Mouse (Mus musculus): ENCODE data around the gene Copz1. TPM values are rescaled to one million over a fixed set of nuclear protein-coding genes. Genes with fewer than 3 reads are reported as not detected.
"Not testable (repeated sequence)": the region's sequence is repeated elsewhere in the genome, so short reads cannot be mapped to it uniquely, and the experiment has no call there.

Copz1 gene
- polyA plus RNA-seq, 1 experiment from 2014 or later = 289 TPM

GRCm38 (mm10) chr15:103248401-103249313 is 23.9 kb upstream of the Copz1 start:
- H3K27ac ChIP-seq (ENCODE audit: low read length) = no peak overlapping the region
- H3K36me3 ChIP-seq (ENCODE audit: control insufficient read depth, insufficient read depth, low read length) = peaks cover 49% of the 10 kb centered on the region
- H3K9ac ChIP-seq (replicated peaks; ENCODE audit: low read depth, low read length) = no peak overlapping the region
- no peaks in the 10 kb centered on the region for H3K4me1 ChIP-seq (ENCODE audit: control insufficient read depth, insufficient read depth, low read length)
- ATAC-seq (ENCODE audit: insufficient number of reproducible peaks, insufficient read depth, low FRiP score, low read depth) = 0 out of 2 replicates have a peak, but pooled peaks have one; percentile 11
- 79% methylated on average over 28 of the region's 28 CpGs for WGBS
- no peak overlapping the region for H3K4me3 ChIP-seq (ENCODE audit: low read depth, low read length)
- H3K4me2 ChIP-seq (replicated peaks; ENCODE audit: low read depth, low read length) = no peak overlapping the region
- no peaks in the 10 kb centered on the region for H3K9me3 ChIP-seq (ENCODE audit: control insufficient read depth, low read depth, low read length)
- H3K27me3 ChIP-seq (ENCODE audit: control insufficient read depth, insufficient read depth, low read length) = no peaks in the 10 kb centered on the region

DNA sequence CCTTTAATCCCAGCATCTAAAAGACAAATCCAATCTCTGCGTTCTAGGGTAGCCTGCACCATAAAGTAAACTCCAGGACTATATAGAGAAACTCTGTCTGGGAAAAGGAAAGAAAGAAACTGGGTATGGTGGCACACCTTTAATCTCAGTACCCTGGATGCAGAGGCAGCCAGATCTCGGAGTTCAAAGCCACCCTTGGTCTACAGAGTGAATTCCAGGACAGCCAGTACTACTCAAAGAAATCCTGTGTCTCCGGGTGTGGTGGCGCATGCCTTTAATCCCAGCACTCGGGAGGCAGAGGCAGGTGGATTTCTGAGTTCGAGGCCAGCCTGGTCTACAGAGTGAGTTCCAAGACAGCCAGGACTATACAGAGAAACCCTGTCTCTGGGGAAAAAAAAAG is 23.0 kb upstream of the Copz1 start:
- H3K4me1 ChIP-seq (ENCODE audit: control insufficient read depth, insufficient read depth, low read length); H3K27ac ChIP-seq (ENCODE audit: low read length); H3K27me3 ChIP-seq (ENCODE audit: control insufficient read depth, insufficient read depth, low read length); H3K4me2 ChIP-seq (replicated peaks; ENCODE audit: low read depth, low read length); H3K9ac ChIP-seq (replicated peaks; ENCODE audit: low read depth, low read length); ATAC-seq (ENCODE audit: insufficient number of reproducible peaks, insufficient read depth, low FRiP score, low read depth); H3K9me3 ChIP-seq (ENCODE audit: control insufficient read depth, low read depth, low read length); H3K4me3 ChIP-seq (ENCODE audit: low read depth, low read length): not testable (repeated sequence)
- WGBS = 82% methylated on average over 6 of the region's 6 CpGs
- peaks cover 45% of the 10 kb centered on the region for H3K36me3 ChIP-seq (ENCODE audit: control insufficient read depth, insufficient read depth, low read length)

GRCm38 (mm10) chr15:103250195-103250740 is 22.2 kb upstream of the Copz1 start:
- peak; percentile 39; the same call in 1 of the 2 replicates for ATAC-seq (ENCODE audit: insufficient number of reproducible peaks, insufficient read depth, low FRiP score, low read depth)
- Histone ChIP-seq H3K9me3 (ENCODE audit: control insufficient read depth, low read depth, low read length) (no peaks in the 10 kb centered on the region), H3K36me3 (ENCODE audit: control insufficient read depth, insufficient read depth, low read length) (peaks cover 39% of the 10 kb centered on the region), H3K4me3 (ENCODE audit: low read depth, low read length) (no peak overlapping the region), H3K4me1 (ENCODE audit: control insufficient read depth, insufficient read depth, low read length) (peaks cover 4% of the 10 kb centered on the region; the same call in 1 of the 2 replicates), H3K27ac (ENCODE audit: low read length) (no peak overlapping the region), H3K9ac (replicated peaks; ENCODE audit: low read depth, low read length) (no peak overlapping the region), H3K27me3 (ENCODE audit: control insufficient read depth, insufficient read depth, low read length) (no peaks in the 10 kb centered on the region), H3K4me2 (replicated peaks; ENCODE audit: low read depth, low read length) (no peak overlapping the region)
- 21% methylated on average over 2 of the region's 2 CpGs for WGBS

DNA sequence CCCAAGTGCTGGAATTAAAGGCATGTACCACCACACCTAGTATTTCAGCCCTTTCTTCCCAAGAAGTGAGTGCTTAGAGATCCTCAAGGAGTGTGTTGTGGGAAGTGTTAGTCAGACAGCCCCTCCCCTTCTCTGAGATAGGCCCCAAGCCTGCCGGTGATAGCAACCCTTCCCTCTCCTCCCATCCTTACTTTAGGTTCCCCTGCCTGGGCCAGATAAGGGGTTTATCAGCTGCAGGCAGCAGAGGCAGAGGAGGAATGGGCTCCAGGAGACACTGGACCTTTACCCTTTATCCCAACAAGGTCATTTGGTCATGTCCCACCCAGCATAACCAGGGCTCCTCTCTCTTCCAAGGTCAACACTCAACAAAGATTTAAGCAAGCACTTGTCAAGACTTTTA is 20.9 kb upstream of the Copz1 start:
- H3K36me3 ChIP-seq (ENCODE audit: control insufficient read depth, insufficient read depth, low read length) = peaks cover 26% of the 10 kb centered on the region
- 26% methylated on average over 1 of the region's 1 CpGs for WGBS

GRCm38 (mm10) chr15:103252660-103253059 is 19.9 kb upstream of the Copz1 start:
- H3K36me3 ChIP-seq (ENCODE audit: control insufficient read depth, insufficient read depth, low read length) = peaks cover 15% of the 10 kb centered on the region
- no peaks in the 10 kb centered on the region for H3K9me3 ChIP-seq (ENCODE audit: control insufficient read depth, low read depth, low read length)
- H3K9ac ChIP-seq (replicated peaks; ENCODE audit: low read depth, low read length) = no peak overlapping the region
- H3K27me3 ChIP-seq (ENCODE audit: control insufficient read depth, insufficient read depth, low read length) = no peaks in the 10 kb centered on the region
- no peak overlapping the region for H3K4me3 ChIP-seq (ENCODE audit: low read depth, low read length)
- no peak for ATAC-seq (ENCODE audit: insufficient number of reproducible peaks, insufficient read depth, low FRiP score, low read depth)
- H3K4me1 ChIP-seq (ENCODE audit: control insufficient read depth, insufficient read depth, low read length) = peaks cover 7% of the 10 kb centered on the region; the same call in 1 of the 2 replicates
- H3K4me2 ChIP-seq (replicated peaks; ENCODE audit: low read depth, low read length) = no peak overlapping the region
- WGBS = 68% methylated on average over 3 of the region's 3 CpGs
- no peak overlapping the region for H3K27ac ChIP-seq (ENCODE audit: low read length)

More for the DNA sequence above, 20.9 kb upstream of the Copz1 start:
- Histone ChIP-seq H3K4me2 (replicated peaks; ENCODE audit: low read depth, low read length) (no peak overlapping the region), H3K27ac (ENCODE audit: low read length) (no peak overlapping the region), H3K4me3 (ENCODE audit: low read depth, low read length) (no peak overlapping the region), H3K4me1 (ENCODE audit: control insufficient read depth, insufficient read depth, low read length) (peaks cover 7% of the 10 kb centered on the region; the same call in 1 of the 2 replicates), H3K9me3 (ENCODE audit: control insufficient read depth, low read depth, low read length) (no peaks in the 10 kb centered on the region), H3K9ac (replicated peaks; ENCODE audit: low read depth, low read length) (no peak overlapping the region), H3K27me3 (ENCODE audit: control insufficient read depth, insufficient read depth, low read length) (no peaks in the 10 kb centered on the region)
- peak; percentile 39; the same call in 1 of the 2 replicates for ATAC-seq (ENCODE audit: insufficient number of reproducible peaks, insufficient read depth, low FRiP score, low read depth)

GRCm38 (mm10) chr15:103253352-103253751 is 19.2 kb upstream of the Copz1 start:
- H3K27me3 ChIP-seq (ENCODE audit: control insufficient read depth, insufficient read depth, low read length) = no peaks in the 10 kb centered on the region
- H3K36me3 ChIP-seq (ENCODE audit: control insufficient read depth, insufficient read depth, low read length) = peaks cover 9% of the 10 kb centered on the region
- H3K9me3 ChIP-seq (ENCODE audit: control insufficient read depth, low read depth, low read length) = no peaks in the 10 kb centered on the region
- H3K4me3 ChIP-seq (ENCODE audit: low read depth, low read length) = no peak overlapping the region
- H3K27ac ChIP-seq (ENCODE audit: low read length) = no peak overlapping the region
- H3K4me1 ChIP-seq (ENCODE audit: control insufficient read depth, insufficient read depth, low read length) = peaks cover 9% of the 10 kb centered on the region
- no peak for ATAC-seq (ENCODE audit: insufficient number of reproducible peaks, insufficient read depth, low FRiP score, low read depth)
- no peak overlapping the region for H3K4me2 ChIP-seq (replicated peaks; ENCODE audit: low read depth, low read length)
- WGBS = 95% methylated on average over 1 of the region's 1 CpGs
- no peak overlapping the region for H3K9ac ChIP-seq (replicated peaks; ENCODE audit: low read depth, low read length)

DNA sequence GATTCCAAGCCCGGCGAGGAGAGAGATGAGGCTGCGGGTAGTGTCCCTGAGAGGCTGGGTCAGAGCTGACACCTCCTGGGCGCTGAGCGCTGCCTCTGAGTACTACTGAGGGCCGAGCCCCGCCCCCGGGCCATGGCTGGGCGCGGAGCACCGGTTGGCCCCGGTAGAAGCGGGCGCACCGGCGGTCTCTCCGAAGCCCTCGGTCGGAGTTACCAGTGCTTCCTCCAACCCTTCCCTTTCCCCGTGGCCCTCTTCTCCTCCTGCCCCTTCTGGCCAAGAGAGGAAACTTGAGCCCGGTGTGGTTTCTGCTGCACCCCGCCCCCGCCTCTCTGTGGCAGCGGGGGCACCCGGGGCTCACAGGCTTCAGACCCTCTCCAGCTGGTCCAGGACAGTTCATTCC is 17.3 kb upstream of the Copz1 start:
- Histone ChIP-seq H3K4me1 (ENCODE audit: control insufficient read depth, insufficient read depth, low read length) (peaks cover 11% of the 10 kb centered on the region), H3K27ac (ENCODE audit: low read length) (no peak overlapping the region), H3K9ac (replicated peaks; ENCODE audit: low read depth, low read length) (0 out of 2 replicates have a peak overlapping the region, but pooled peaks have one; percentile 33), H3K36me3 (ENCODE audit: control insufficient read depth, insufficient read depth, low read length) (no peaks in the 10 kb centered on the region), H3K4me3 (ENCODE audit: low read depth, low read length) (peak overlapping the region; percentile 36), H3K27me3 (ENCODE audit: control insufficient read depth, insufficient read depth, low read length) (no peaks in the 10 kb centered on the region), H3K9me3 (ENCODE audit: control insufficient read depth, low read depth, low read length) (no peaks in the 10 kb centered on the region), H3K4me2 (replicated peaks; ENCODE audit: low read depth, low read length) (peak overlapping the region; percentile 90)
- peak; percentile 54; the same call in 1 of the 2 replicates for ATAC-seq (ENCODE audit: insufficient number of reproducible peaks, insufficient read depth, low FRiP score, low read depth)
- under 1% methylated on average over 25 of the region's 25 CpGs for WGBS

DNA sequence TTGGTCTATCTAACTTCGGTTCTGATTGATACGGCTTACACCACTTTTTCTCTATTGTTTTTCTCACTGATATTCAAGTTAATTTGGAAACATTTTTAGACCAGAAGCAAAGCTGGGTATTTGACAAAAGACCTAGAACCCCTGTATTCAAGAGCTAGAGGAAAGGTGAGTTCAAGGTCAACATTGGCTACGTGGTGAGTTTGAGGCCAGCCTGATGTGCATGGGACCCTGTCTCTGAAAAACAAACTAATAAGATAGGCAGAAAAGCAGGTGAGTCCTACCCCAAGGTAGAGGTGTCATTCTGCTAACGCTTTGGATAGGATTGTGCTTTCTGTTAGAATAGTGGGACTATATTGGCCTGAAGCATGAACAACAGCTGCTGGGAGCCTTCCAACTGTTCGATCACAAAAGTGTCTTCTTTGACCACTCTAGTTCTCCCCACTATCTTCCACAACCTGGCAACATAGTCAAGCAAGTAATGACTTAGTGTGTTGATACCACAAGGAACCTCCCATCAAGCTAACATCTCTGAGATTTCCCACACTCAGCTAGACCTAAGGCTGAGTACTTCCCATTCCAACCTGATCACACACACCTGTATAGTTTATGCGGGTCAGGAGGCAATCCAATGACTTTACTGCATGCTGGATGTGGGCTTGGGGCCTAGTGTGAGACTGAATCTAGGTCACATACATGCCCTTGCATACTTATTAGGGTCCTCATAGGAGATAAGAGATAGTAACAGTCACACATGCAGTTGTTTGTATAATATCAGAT is 16.1 kb upstream of the Copz1 start:
- Histone ChIP-seq H3K36me3 (ENCODE audit: control insufficient read depth, insufficient read depth, low read length) (no peaks in the 10 kb centered on the region), H3K4me2 (replicated peaks; ENCODE audit: low read depth, low read length) (no peak overlapping the region), H3K9ac (replicated peaks; ENCODE audit: low read depth, low read length) (no peak overlapping the region), H3K4me1 (ENCODE audit: control insufficient read depth, insufficient read depth, low read length) (peaks cover 11% of the 10 kb centered on the region), H3K27ac (ENCODE audit: low read length) (no peak overlapping the region), H3K4me3 (ENCODE audit: low read depth, low read length) (no peak overlapping the region), H3K9me3 (ENCODE audit: control insufficient read depth, low read depth, low read length) (no peaks in the 10 kb centered on the region), H3K27me3 (ENCODE audit: control insufficient read depth, insufficient read depth, low read length) (no peaks in the 10 kb centered on the region)
- 86% methylated on average over 6 of the region's 6 CpGs for WGBS
- ATAC-seq (ENCODE audit: insufficient number of reproducible peaks, insufficient read depth, low FRiP score, low read depth) = no peak
